Mouse (Mus musculus) C2C12 (cell line): Measurements from ENCODE around the gene Apobr.

ENCODE experiments used
- CTCF ChIP-seq: IDR thresholded peaks from one replicate; pipeline ENCODE4 v1.5.1; 2011; ENCODE audit not compliant: control insufficient read depth, insufficient read depth, insufficient read length
- FOSL1 ChIP-seq: IDR thresholded peaks from one replicate; pipeline ENCODE4 v1.8.0; 2011; ENCODE audit warnings: mild to moderate bottlenecking, low read length; ENCODE audit not compliant: poor library complexity, insufficient read depth, severe bottlenecking

DNA sequence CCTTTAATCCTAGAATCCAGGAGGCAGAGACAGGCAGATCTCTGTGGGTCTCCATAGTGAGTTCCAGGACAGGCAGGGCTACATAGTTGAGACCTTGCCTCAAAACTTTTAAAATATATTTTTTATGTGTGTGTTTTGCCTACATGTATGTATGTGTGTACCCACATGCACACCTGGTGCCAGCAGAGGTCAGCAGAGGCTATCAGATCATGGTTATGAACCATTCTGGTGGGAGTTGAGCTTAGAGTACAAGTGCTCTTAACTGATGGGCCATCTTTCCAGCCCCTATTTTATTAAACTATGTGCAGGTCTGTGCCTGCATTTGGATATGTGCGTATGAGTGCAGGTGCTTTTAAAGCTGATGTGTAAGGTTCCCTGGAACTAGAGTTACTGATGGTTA is 29.9 kb upstream of the Apobr start:
- TF ChIP-seq CTCF = no peak
- no peak for TF ChIP-seq FOSL1
